Mouse (Mus musculus): ENCODE measurements around the gene Sash3.

GRCm38 (mm10) chrX:48124132-48125071 lies 21.8 kb upstream of the Sash3 start:
- TF ChIP-seq GATA1 (IDR thresholded peaks at IDR 0.05; ENCODE audit: borderline replicate concordance, low read length) (no peak), FLI1 (IDR thresholded peaks at IDR 0.05; ENCODE audit: low read length) (no peak)
